Mouse (Mus musculus): ENCODE data around the gene Saa1.
"Not testable (repeated sequence)": the region's sequence is repeated elsewhere in the genome, so short reads cannot be mapped to it uniquely, and the experiment has no call there.

Gene Saa1

GRCm38 (mm10) chr7:46742880-46743279 lies at the start of gene Saa1:
Saa1 (minus strand) TSS chr7:46742980.
- DNase-seq (ENCODE audit: low spot score in 2 of 2), result not testable (repeated sequence)

GRCm38 (mm10) chr7:46789177-46789849 lies 46.5 kb upstream of the Saa1 start:
- DNase-seq (ENCODE audit: low spot score in 2 of 2), result no peak

DNA sequence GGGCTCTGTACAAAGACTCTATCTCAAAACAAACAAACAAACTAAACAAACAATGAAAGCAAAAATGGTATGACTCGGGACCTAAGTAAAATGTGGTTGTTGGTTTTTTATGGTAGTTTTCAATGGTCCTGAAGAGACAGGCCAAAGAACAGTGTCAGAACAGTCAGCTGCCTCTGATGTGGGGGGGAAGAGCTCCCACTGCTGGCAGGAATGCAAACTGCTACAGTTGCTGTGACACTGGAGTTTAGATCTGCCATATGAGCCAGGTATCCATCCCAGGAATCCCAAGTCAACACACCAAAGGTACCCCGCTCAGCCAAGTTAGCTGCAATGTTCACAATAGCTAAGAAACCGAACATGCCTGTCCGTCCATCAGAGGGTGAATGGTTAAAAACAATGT lies 27.9 kb upstream of the Saa1 start:
- no peak for DNase-seq (ENCODE audit: low spot score in 2 of 2)

- no peak for DNase-seq (ENCODE audit: low spot score in 2 of 2)
Measured at GRCm38 (mm10) chr7:46768451-46768850, 25.7 kb upstream of the Saa1 start.

- DNase-seq (ENCODE audit: low spot score in 2 of 2), result no peak
Measured at GRCm38 (mm10) chr7:46767371-46767770, 24.6 kb upstream of the Saa1 start.

DNA sequence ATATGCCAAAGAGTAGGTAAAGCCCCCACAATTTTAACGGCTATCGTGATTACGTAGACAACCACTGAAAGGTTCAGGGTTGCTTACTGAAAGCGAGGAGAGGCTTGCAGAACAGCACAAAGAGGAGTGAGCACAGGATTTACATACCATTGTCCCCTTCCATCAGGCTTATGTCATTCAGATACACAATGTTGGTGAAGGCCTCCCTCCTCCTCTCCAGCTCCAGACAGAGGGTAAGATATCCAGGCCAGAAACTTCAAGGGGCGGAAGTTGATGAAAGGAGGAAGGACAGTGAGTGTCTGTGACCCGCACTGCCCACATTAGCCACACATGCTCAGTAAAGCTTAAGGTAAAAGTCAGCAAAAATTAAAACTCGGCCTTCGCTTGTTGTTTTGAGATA lies 21.9 kb upstream of the Saa1 start:
- DNase-seq (ENCODE audit: low spot score in 2 of 2), result no peak

DNA sequence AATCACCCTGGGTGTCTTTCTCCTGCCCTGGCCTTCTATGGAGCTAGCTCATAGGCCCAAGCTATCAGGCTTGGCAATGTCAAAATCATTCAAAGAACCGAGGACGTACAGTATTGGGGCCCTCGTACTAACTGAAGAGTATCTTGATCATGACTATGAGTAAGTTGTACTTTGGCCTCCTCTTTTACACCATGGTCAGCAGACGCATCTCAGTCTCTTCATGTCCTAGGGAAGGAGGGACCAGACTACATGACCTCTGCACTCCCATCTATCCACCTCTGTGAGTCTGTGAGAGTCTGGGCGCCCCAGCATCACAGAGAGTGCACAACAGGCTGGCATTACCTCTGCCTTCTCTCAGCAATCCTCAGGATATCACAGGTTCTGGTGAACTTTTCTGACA lies 19.8 kb upstream of the Saa1 start:
- no peak for DNase-seq (ENCODE audit: low spot score in 2 of 2)

- no peak for DNase-seq (ENCODE audit: low spot score in 2 of 2)
Measured at GRCm38 (mm10) chr7:46761049-46761795, 18.4 kb upstream of the Saa1 start.

- no peak for DNase-seq (ENCODE audit: low spot score in 2 of 2)
Measured at GRCm38 (mm10) chr7:46751490-46751889, 8.7 kb upstream of the Saa1 start, which contains the start of gene Saa2. Saa2 (plus strand) TSS chr7:46751790.

GRCm38 (mm10) chr7:46748459-46748858 lies 5.7 kb upstream of the Saa1 start:
- no peak for DNase-seq (ENCODE audit: low spot score in 2 of 2)

DNA sequence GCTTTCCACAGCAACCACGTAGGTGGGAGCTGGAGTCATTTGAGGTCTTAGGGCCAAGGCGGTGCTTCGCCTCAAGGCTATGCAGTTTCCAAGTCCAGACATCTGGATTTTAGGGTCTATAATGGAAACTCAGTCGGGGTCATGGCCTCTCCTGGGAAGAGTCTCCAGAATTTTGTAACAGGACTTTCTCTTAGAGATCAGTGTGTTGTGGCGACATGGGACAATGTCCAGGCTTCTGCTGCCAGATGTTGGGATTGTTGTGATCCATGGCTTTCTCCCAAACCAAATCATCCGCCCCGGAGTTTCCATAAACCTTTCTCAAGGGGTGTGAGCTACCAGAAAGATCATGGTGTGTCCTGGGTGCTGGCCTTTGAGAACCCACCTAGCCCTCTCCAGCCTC lies 3.6 kb upstream of the Saa1 start:
- no peak for DNase-seq (ENCODE audit: low spot score in 2 of 2)

DNA sequence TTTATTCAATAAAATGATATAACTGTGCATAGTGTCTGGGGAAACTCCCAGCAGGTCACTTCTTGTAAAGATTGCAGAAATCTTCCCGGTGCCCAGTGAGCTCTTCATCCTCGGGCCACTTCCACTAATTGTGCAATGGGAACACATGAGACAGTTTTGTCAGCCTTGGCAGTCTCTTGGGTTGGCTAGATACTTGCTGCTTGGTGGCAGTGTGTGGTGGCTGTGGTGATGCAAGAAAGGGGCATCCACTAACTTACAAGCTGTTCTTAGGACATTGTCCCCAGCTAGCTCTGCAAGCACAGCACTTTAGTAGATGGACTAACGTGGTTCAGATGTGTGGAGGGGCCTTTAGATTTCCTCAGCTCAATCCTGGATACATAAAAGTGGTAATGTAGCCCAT lies 3.0 kb upstream of the Saa1 start:
- DNase-seq (ENCODE audit: low spot score in 2 of 2), result no peak

DNA sequence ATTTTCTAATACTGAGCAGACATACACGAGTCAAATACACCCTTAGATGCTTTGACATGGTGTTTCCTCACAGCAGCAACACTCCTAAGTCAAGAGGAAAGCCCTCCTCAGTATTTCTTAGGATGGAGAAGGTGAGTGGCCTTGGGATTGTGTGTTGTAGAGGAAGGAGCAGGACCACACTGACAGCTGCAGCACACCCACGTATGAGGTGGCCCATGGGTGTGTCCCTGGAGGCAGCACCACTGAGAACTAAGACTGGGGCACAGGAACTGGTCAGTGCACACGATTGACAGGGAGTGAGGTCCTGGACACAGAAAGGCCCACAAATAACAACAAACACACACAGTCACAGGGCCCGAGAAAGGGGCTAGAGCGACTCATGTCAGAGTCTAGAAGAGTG lies 2.7 kb downstream of the Saa1 start:
- DNase-seq (ENCODE audit: low spot score in 2 of 2), result not testable (repeated sequence)

- DNase-seq (ENCODE audit: low spot score in 2 of 2), result no peak
Measured at GRCm38 (mm10) chr7:46738561-46739460, 4.0 kb downstream of the Saa1 start.

GRCm38 (mm10) chr7:46734983-46735382 lies 7.8 kb downstream of the Saa1 start:
- DNase-seq (ENCODE audit: low spot score in 2 of 2), result no peak

- DNase-seq (ENCODE audit: low spot score in 2 of 2), result no peak
Measured at GRCm38 (mm10) chr7:46732458-46732857, 10.3 kb downstream of the Saa1 start, which contains the start of gene Saa4. Saa4 (minus strand) TSS chr7:46732603.

- DNase-seq (ENCODE audit: low spot score in 2 of 2), result no peak
Measured at GRCm38 (mm10) chr7:46727584-46727983, 15.2 kb downstream of the Saa1 start.

GRCm38 (mm10) chr7:46724396-46724795 lies 18.4 kb downstream of the Saa1 start:
- no peak for DNase-seq (ENCODE audit: low spot score in 2 of 2)

GRCm38 (mm10) chr7:46723849-46724248 lies 18.9 kb downstream of the Saa1 start:
- no peak for DNase-seq (ENCODE audit: low spot score in 2 of 2)

DNA sequence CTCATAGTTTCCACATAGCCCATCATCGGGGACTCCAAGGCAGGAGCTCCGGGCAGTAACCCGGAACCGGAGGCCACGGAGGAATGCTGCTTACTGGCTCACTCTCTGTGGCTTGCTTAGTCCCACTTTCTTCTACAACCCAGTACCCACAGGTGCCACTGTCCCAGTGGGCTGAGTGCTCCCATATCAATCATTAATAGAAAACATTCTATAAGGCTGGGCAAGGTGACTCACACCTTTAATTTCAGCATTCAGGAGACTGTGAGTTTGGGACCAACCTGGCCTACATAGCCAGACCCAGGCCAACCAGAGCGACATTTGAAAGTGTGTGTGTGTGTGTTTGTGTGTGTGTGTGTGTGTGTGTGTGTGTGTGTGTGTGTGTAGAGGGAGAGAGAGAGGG lies 19.4 kb downstream of the Saa1 start:
- DNase-seq (ENCODE audit: low spot score in 2 of 2), result no peak

GRCm38 (mm10) chr7:46720460-46720859 lies 22.3 kb downstream of the Saa1 start:
- no peak for DNase-seq (ENCODE audit: low spot score in 2 of 2)

DNA sequence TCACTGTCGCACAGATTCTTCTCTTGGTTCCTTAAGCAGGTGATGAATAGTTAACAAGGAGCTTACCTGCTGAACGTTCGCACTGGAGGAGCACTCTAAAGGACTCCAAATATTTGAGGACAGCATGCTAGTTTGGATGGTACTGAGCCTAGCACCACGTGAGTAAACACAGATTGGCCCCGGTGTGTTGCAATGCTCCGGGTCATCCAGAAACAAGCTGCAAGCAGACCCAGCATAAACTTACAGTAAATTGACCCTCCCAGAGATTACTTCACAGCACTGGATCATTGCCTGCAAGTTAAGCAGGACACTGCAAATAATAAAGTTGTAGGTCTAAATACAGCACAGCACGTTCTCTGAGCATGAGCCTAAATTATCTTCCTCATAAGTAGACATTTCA lies 23.3 kb downstream of the Saa1 start:
- DNase-seq (ENCODE audit: low spot score in 2 of 2), result no peak
